Mouse (Mus musculus) midbrain, embryonic 14.5 days (tissue): ENCODE results near the gene Kcnk3. TPM values are rescaled to one million over a fixed set of nuclear protein-coding genes. Genes with fewer than 3 reads are reported as not detected.

ENCODE experiments used
- ATAC-seq: fragments of 200-750 bp; cut with Nextera tagmentation; 2 replicates; pipeline ENCODE4 v1.8.0; 2017; ENCODE audit warnings: moderate number of reproducible peaks, moderate library complexity; ENCODE audit not compliant: low FRiP score, low TSS enrichment
- DNase-seq: peaks from one replicate; pipeline ENCODE4 v3.0.0-alpha.2; 2015
- H3K27ac ChIP-seq: fragments of 300-500 bp; sonication (generic); replicated peaks from 2 replicates; pipeline ENCODE4 v1.5.1; 2014; ENCODE audit warnings: mild to moderate bottlenecking, low read depth, low read length, moderate library complexity
- H3K27me3 ChIP-seq: fragments of 300-500 bp; sonication (generic); 2 replicates; pipeline ENCODE4 v1.6.1; 2014; ENCODE audit warnings: low read length, control low read depth, mixed read lengths; ENCODE audit not compliant: control insufficient read depth, insufficient read depth
- H3K36me3 ChIP-seq: fragments of 300-500 bp; sonication (generic); 2 replicates; pipeline ENCODE4 v1.6.1; 2014; ENCODE audit warnings: low read length, control low read depth; ENCODE audit not compliant: control insufficient read depth, insufficient read depth
- H3K4me1 ChIP-seq: fragments of 300-500 bp; sonication (generic); 2 replicates; pipeline ENCODE4 v1.6.1; 2014; ENCODE audit warnings: mild to moderate bottlenecking, antibody characterized with exemption, low read length, control low read depth; ENCODE audit not compliant: control insufficient read depth, insufficient read depth
- H3K4me2 ChIP-seq: fragments of 300-500 bp; sonication (generic); 2 replicates; pipeline ENCODE4 v1.6.1; 2014; ENCODE audit warnings: mild to moderate bottlenecking, low read length, moderate library complexity
- H3K4me3 ChIP-seq: fragments of 300-500 bp; sonication (generic); replicated peaks from 2 replicates; pipeline ENCODE4 v1.5.1; 2014; ENCODE audit warnings: low read depth, low read length
- H3K9ac ChIP-seq: fragments of 300-500 bp; sonication (generic); replicated peaks from 2 replicates; pipeline ENCODE4 v1.6.1; 2014; ENCODE audit warnings: mild to moderate bottlenecking, low read length, moderate library complexity
- H3K9me3 ChIP-seq: fragments of 300-500 bp; sonication (generic); 2 replicates; pipeline ENCODE4 v1.6.1; 2016; ENCODE audit warnings: low read length, control low read depth, mixed read lengths; ENCODE audit not compliant: control insufficient read depth
- WGBS: fragments of 180-500 bp; shearing (Covaris S2); extraction: QIAGEN DNeasy Blood & Tissue Kit; methylation state at CpG from one replicate; pipeline ENCODE4 v1.1.7; 2014; 5-methylcytosine and 5-hydroxymethylcytosine counted together
- polyA plus RNA-seq: library from polyadenylated mRNA; unstranded; fragments of >200 nt; fragmentation: Nextera tagmentation; extraction: Ambion mirVana; gene quantifications from 2 replicates; pipeline ENCODE4 v1.2.1, GENCODE M21; 2014

Kcnk3 gene
- polyA plus RNA-seq, 1 experiment from 2014 or later: 4.7 TPM

- H3K4me1 ChIP-seq: peaks cover 13% of the 10 kb centered on the region
- WGBS: 81% methylated on average over 8 of the region's 8 CpGs
- no peaks in the 10 kb centered on the region for H3K36me3 ChIP-seq
- H3K4me2 ChIP-seq: no peak overlapping the region
- no peaks in the 10 kb centered on the region for H3K9me3 ChIP-seq
- H3K27ac ChIP-seq: no peak overlapping the region
- H3K4me3 ChIP-seq: no peak overlapping the region
- no peak for ATAC-seq
- H3K9ac ChIP-seq: no peak overlapping the region
- peaks cover 23% of the 10 kb centered on the region for H3K27me3 ChIP-seq
- no peak for DNase-seq
Observed at GRCm38 (mm10) chr5:30626331-30627105, 38.5 kb downstream of the Kcnk3 start.

GRCm38 (mm10) chr5:30628511-30628910 lies 40.5 kb downstream of the Kcnk3 start:
- ATAC-seq: no peak
- Histone ChIP-seq H3K4me2 (no peak overlapping the region), H3K27me3 (0 out of 2 replicates have a peak, but pooled peaks cover 5% of the 10 kb centered on the region), H3K36me3 (no peaks in the 10 kb centered on the region), H3K27ac (no peak overlapping the region), H3K4me1 (no peaks in the 10 kb centered on the region), H3K4me3 (no peak overlapping the region), H3K9ac (no peak overlapping the region), H3K9me3 (no peaks in the 10 kb centered on the region)
- DNase-seq: no peak
- 82% methylated on average over 3 of the region's 3 CpGs for WGBS

- Histone ChIP-seq H3K9me3 (no peaks in the 10 kb centered on the region), H3K9ac (no peak overlapping the region), H3K36me3 (no peaks in the 10 kb centered on the region), H3K27me3 (no peaks in the 10 kb centered on the region), H3K4me2 (no peak overlapping the region), H3K4me1 (no peaks in the 10 kb centered on the region), H3K27ac (no peak overlapping the region), H3K4me3 (no peak overlapping the region)
- DNase-seq (no peak), ATAC-seq (no peak)
- WGBS: 79% methylated on average over 6 of the region's 6 CpGs
Observed at GRCm38 (mm10) chr5:30630401-30630800, 42.4 kb downstream of the Kcnk3 start.

GRCm38 (mm10) chr5:30632134-30632533 lies 44.2 kb downstream of the Kcnk3 start:
- no peaks in the 10 kb centered on the region for H3K36me3 ChIP-seq
- no peak overlapping the region for H3K9ac ChIP-seq
- no peak for ATAC-seq
- no peaks in the 10 kb centered on the region for H3K9me3 ChIP-seq
- H3K4me3 ChIP-seq: no peak overlapping the region
- 76% methylated on average over 1 of the region's 1 CpGs for WGBS
- no peak for DNase-seq
- no peaks in the 10 kb centered on the region for H3K27me3 ChIP-seq
- H3K4me2 ChIP-seq: no peak overlapping the region
- H3K27ac ChIP-seq: no peak overlapping the region
- no peaks in the 10 kb centered on the region for H3K4me1 ChIP-seq

- no peak overlapping the region for H3K27ac ChIP-seq
- no peaks in the 10 kb centered on the region for H3K27me3 ChIP-seq
- no peak overlapping the region for H3K4me3 ChIP-seq
- no peaks in the 10 kb centered on the region for H3K9me3 ChIP-seq
- H3K4me2 ChIP-seq: no peak overlapping the region
- no peak for DNase-seq
- H3K36me3 ChIP-seq: no peaks in the 10 kb centered on the region
- no peak for ATAC-seq
- H3K9ac ChIP-seq: no peak overlapping the region
- WGBS: 66% methylated on average over 7 of the region's 7 CpGs
- H3K4me1 ChIP-seq: no peaks in the 10 kb centered on the region
Observed at GRCm38 (mm10) chr5:30636994-30637393, 49.0 kb downstream of the Kcnk3 start.

- no peak overlapping the region for H3K4me2 ChIP-seq
- H3K36me3 ChIP-seq: no peaks in the 10 kb centered on the region
- no peak overlapping the region for H3K4me3 ChIP-seq
- no peaks in the 10 kb centered on the region for H3K9me3 ChIP-seq
- H3K27ac ChIP-seq: no peak overlapping the region
- no peaks in the 10 kb centered on the region for H3K4me1 ChIP-seq
- no peaks in the 10 kb centered on the region for H3K27me3 ChIP-seq
- 6% methylated on average over 6 of the region's 6 CpGs for WGBS
- ATAC-seq (no peak), DNase-seq (peak; percentile 88)
- no peak overlapping the region for H3K9ac ChIP-seq
Observed at GRCm38 (mm10) chr5:30638041-30638440, 50.1 kb downstream of the Kcnk3 start.

- ATAC-seq: no peak
- WGBS: 67% methylated on average over 5 of the region's 5 CpGs
Observed at GRCm38 (mm10) chr5:30643477-30644179, 55.7 kb downstream of the Kcnk3 start.

GRCm38 (mm10) chr5:30646036-30646435 lies 58.1 kb downstream of the Kcnk3 start:
- DNase-seq (no peak), ATAC-seq (no peak)
- no peak overlapping the region for H3K9ac ChIP-seq
- H3K27me3 ChIP-seq: no peaks in the 10 kb centered on the region
- 68% methylated on average over 2 of the region's 2 CpGs for WGBS
- H3K27ac ChIP-seq: no peak overlapping the region
- no peaks in the 10 kb centered on the region for H3K36me3 ChIP-seq
- H3K9me3 ChIP-seq: no peaks in the 10 kb centered on the region
- H3K4me2 ChIP-seq: no peak overlapping the region
- no peak overlapping the region for H3K4me3 ChIP-seq
- peaks cover 19% of the 10 kb centered on the region; the same call in 1 of the 2 replicates for H3K4me1 ChIP-seq

More at GRCm38 (mm10) chr5:30643477-30644179, 55.7 kb downstream of the Kcnk3 start:
- DNase-seq: no peak
- H3K27me3 ChIP-seq: no peaks in the 10 kb centered on the region
- H3K4me1 ChIP-seq: peaks cover 10% of the 10 kb centered on the region; the same call in 1 of the 2 replicates
- no peak overlapping the region for H3K27ac ChIP-seq
- no peak overlapping the region for H3K4me2 ChIP-seq
- H3K9ac ChIP-seq: no peak overlapping the region
- H3K36me3 ChIP-seq: no peaks in the 10 kb centered on the region
- H3K4me3 ChIP-seq: no peak overlapping the region
- H3K9me3 ChIP-seq: no peaks in the 10 kb centered on the region
